Mouse (Mus musculus) erythroblast, embryonic 14.5 days (primary cell): ENCODE results near the gene Trak1. TPM values are rescaled to one million over a fixed set of nuclear protein-coding genes. Genes with fewer than 3 reads are reported as not detected.

Experiments
- H3K27me3 ChIP-seq: 2 replicates; pipeline ENCODE4 v1.6.1; 2012; ENCODE audit warnings: inconsistent platforms; ENCODE audit not compliant: control insufficient read depth
- H3K36me3 ChIP-seq: 2 replicates; pipeline ENCODE4 v1.6.1; 2012; ENCODE audit warnings: mild to moderate bottlenecking, inconsistent platforms; ENCODE audit not compliant: control insufficient read depth
- H3K4me1 ChIP-seq: 2 replicates; pipeline ENCODE4 v1.6.1; 2012; ENCODE audit warnings: inconsistent platforms; ENCODE audit not compliant: control insufficient read depth
- H3K4me3 ChIP-seq: replicated peaks from 2 replicates; pipeline ENCODE3; 2012; ENCODE audit warnings: moderate library complexity, mild to moderate bottlenecking, inconsistent platforms
- H3K9me3 ChIP-seq: 2 replicates; pipeline ENCODE4 v1.6.1; 2012; ENCODE audit warnings: low read length, inconsistent platforms, mixed read lengths; ENCODE audit not compliant: control insufficient read depth
- GATA1 ChIP-seq: IDR thresholded peaks from 2 replicates; pipeline ENCODE4 v1.6.1; 2012; ENCODE audit warnings: low read length, inconsistent platforms, mixed read lengths
- TAL1 ChIP-seq: IDR thresholded peaks from 3 replicates; pipeline ENCODE4 v1.6.1; 2012; ENCODE audit warnings: low read length, inconsistent platforms, mixed read lengths
- polyA plus RNA-seq: library from polyadenylated mRNA; stranded (reverse); fragments of >175 nt; gene quantifications from 2 replicates; pipeline ENCODE4 v1.2.3, GENCODE M21; 2012

Trak1 gene
- polyA plus RNA-seq, 1 experiment = 1.2 TPM

DNA sequence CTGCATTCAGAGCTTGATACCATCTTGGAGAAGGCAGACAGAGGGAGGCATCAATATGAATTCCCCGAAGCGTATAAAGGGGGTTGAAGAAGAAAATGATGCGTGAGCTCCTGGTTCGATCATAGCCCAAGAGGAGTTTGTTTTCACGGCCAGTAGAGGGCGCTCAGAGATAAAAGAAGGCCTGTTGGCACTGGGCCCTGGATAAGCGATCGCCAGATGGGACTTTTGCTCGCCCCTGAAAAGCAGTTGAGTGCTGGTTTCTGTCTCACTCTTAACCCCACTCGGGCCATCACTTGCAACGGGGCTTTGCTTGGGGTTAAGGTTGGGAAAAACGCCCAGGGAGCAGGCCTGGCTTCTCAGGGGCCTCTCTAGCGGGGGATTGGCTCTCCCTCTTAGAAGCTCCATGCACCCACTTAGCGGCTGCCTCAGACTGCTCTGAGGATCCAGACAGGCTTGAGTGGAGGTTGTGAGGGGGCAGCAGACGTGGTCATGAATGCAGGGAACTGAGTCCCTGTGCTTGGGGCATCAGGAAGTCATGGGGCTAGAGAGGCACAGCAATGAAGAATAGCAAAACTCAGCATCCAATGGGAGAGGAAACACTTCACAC is 180.1 kb downstream of the Trak1 start:
- Histone ChIP-seq H3K4me3 (no peak overlapping the region), H3K27me3 (no peaks in the 10 kb centered on the region), H3K9me3 (no peaks in the 10 kb centered on the region), H3K4me1 (peaks cover 6% of the 10 kb centered on the region; the same call in 1 of the 2 replicates), H3K36me3 (no peaks in the 10 kb centered on the region)
- no peak for TF ChIP-seq GATA1
- no peak for TF ChIP-seq TAL1

DNA sequence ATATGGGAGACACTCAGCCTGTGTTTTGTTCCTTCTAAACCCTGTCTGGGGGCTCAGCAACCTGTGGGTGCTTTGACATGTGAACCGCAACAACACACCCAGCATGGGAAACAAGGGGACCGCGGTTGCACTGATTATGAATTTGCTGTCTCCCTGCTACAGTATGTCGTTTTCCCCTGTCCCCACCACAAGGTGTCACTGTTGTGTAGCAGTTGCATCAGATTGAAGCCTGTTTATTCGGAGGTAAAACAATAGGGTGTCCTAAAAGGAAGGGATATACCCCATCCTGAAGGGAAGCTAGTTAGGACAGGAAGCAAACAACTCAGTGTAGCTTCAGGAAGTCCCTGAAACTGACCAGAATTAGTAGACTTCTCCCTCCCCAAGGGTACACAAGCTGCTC is 182.2 kb downstream of the Trak1 start:
- H3K4me3 ChIP-seq = no peak overlapping the region
- TF ChIP-seq GATA1 (no peak), TAL1 (no peak)
- no peaks in the 10 kb centered on the region for H3K27me3 ChIP-seq
- no peaks in the 10 kb centered on the region for H3K9me3 ChIP-seq
- no peaks in the 10 kb centered on the region for H3K36me3 ChIP-seq
- H3K4me1 ChIP-seq = peaks cover 6% of the 10 kb centered on the region; the same call in 1 of the 2 replicates

DNA sequence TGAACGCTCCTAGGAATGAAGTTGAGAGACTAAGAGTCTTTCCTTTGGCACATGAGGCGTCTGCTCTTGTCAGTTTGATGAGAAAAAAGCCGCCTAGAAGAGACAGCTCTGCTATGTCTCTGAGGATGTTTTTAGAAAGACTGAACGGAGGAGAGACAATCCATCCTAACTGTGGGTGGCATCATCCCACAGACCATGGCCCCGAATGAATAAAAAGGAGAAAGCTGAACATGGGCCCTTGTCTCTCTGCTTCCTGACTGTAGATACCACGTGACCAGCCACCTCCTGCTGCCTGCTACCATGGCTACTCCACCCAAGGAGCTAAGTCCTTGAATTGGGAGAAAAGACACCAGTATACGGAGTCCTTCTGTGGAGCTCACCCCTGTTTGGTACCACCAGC is 189.9 kb downstream of the Trak1 start:
- Histone ChIP-seq H3K27me3 (no peaks in the 10 kb centered on the region; the same call in none of the 2 replicates), H3K9me3 (no peaks in the 10 kb centered on the region), H3K4me1 (no peaks in the 10 kb centered on the region), H3K36me3 (no peaks in the 10 kb centered on the region), H3K4me3 (no peak overlapping the region)
- no peak for TF ChIP-seq GATA1
- TF ChIP-seq TAL1 = no peak

DNA sequence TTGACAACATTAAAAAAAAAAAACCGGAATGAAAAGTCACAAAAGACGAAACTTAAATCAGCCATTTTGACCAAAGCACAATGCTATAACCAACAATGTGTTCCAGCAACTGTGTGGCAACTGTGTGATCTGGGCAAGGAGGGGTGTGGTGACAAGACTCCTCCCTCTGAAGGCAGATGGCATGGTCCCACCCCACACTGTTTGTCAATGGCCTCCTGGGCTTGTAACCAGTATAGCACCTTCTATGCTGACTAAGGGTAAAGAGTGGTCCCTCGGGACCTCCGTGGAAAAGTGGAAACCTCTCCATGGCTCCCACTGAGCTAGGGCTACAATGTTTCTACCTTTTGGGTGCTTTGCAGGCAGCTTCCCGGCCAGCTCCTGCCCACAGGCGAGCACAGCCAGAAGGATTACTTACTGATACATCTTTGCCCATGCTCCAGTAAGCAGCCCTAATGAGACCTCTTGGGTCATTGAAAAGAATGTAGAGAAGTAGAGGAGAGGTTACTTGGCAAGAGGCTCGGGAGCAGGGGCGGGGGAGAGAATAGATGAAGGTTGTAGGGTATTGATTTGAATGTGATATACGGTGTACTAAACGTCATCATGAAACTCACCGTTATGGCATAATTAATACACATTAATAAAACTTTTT is 194.4 kb downstream of the Trak1 start:
- Histone ChIP-seq H3K36me3 (no peaks in the 10 kb centered on the region), H3K4me3 (no peak overlapping the region), H3K27me3 (peaks cover 44% of the 10 kb centered on the region), H3K9me3 (no peaks in the 10 kb centered on the region), H3K4me1 (no peaks in the 10 kb centered on the region)
- TF ChIP-seq TAL1 = no peak
- no peak for TF ChIP-seq GATA1

DNA sequence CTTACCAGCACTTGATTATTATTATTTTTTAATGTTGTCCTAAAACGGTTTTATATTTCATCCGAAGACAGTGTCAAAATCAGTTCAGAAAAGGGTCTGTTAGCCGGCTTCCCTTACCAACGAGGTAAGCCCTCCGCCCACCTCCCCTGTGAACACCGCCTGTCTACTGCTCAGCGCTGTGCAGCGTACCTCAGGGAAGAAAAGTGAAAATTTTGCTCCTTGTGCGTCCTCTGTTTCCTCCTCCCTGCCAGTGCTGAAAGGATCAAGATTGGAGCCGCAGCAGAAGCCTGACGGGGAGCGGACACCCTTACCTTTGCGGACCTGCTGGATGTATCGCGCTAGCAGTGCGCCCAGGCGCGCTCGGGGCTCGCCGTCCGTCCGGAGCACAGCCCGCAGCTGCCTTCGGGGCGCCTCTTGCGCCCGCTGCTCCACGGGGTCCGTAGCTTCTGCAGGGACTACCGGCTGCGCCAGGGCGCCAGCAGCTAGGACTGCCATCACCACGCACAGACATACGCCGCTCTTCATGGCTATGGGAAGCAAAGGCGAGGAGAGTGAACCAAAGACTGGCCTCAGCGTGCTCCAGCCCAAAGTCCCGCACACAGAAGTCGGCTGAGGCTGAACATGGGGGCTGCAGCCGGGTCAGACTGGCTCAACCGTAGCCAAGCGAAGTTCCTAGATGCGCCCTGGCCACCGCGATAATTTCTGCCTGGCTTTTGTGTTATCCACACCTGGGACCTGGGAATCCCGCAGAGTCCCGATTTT is 196.9 kb downstream of the Trak1 start:
- Histone ChIP-seq H3K4me3 (no peak overlapping the region), H3K27me3 (peaks cover 46% of the 10 kb centered on the region), H3K4me1 (no peaks in the 10 kb centered on the region), H3K9me3 (no peaks in the 10 kb centered on the region), H3K36me3 (no peaks in the 10 kb centered on the region)
- TF ChIP-seq GATA1 (no peak), TAL1 (no peak)

DNA sequence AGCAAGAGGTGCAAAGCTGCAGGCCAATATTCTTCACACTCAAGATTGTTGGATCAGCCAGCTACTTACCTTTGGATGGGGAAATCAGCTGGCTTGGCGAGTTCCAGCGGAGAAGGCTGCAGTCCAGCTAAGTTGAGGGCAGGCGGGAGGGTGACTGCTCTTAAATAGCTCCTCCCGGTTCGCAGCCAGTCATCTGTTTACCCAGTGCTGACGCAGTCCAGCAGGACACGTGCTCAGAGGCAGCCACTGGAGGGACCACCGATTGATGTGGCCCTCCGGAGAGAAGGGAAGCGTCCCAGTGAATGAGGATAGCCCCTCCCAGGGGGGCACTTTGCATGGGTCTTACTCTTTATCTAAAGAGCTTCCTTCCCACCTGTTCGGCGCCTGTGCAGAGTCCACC is 198.2 kb downstream of the Trak1 start, which contains the start of gene Cck:
TSS of gene Cck (minus strand) at position 166 of the 400 bp plus-strand sequence.
- TF ChIP-seq TAL1 (no peak), GATA1 (no peak)
- Histone ChIP-seq H3K9me3 (no peaks in the 10 kb centered on the region), H3K27me3 (peaks cover 46% of the 10 kb centered on the region), H3K4me1 (no peaks in the 10 kb centered on the region), H3K4me3 (no peak within 1 kb of the TSS), H3K36me3 (no peaks in the 10 kb centered on the region)

DNA sequence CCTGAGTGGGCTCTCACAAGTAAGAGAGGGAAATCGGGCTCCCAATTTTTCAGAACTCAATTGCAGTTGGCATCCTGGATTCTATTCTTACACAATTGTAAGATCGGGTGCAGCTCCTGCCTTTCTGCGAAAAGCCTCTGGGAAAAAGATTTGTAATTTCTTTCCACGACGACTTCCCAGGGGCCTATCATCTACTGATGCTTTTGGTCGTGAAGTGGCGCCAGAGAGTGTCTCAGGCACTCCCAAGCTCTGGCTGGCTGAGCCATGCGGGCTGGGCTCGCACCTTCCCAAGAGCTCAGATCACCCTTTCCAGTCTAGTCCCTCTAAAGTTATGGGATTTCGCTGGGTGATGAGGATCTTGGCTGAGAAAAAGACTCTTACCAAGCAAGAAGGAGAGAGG is 198.8 kb downstream of the Trak1 start:
- Histone ChIP-seq H3K9me3 (no peaks in the 10 kb centered on the region), H3K27me3 (peaks cover 46% of the 10 kb centered on the region), H3K4me3 (no peak overlapping the region), H3K36me3 (no peaks in the 10 kb centered on the region), H3K4me1 (no peaks in the 10 kb centered on the region)
- TF ChIP-seq GATA1 (no peak), TAL1 (no peak)

DNA sequence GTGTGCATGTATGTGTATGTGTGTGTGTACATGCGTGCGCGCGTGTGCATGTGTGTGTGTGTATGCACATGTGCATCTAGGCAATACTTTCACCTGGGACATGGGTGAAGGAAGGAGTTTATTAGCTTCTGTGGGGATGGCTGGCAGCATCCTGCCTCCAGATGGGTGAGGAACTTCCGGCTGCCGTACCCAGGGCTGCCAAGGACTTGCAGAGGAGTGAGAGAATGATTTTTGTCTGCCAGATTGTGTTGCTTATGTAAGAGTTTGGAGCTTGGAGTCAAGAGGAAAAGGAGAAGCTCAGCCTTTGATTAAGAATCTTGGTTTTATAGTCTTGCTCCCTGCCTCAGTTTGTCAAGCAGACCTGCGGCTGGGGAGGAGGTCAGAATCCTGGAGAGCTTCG is 208.0 kb downstream of the Trak1 start:
- Histone ChIP-seq H3K27me3 (no peaks in the 10 kb centered on the region), H3K36me3 (no peaks in the 10 kb centered on the region)
- no peak for TF ChIP-seq GATA1
- TF ChIP-seq TAL1 = no peak

More for the DNA sequence above, 208.0 kb downstream of the Trak1 start:
- H3K9me3 ChIP-seq = peaks cover 2% of the 10 kb centered on the region; the same call in 1 of the 2 replicates
- no peaks in the 10 kb centered on the region for H3K4me1 ChIP-seq
- H3K4me3 ChIP-seq = no peak overlapping the region
